Mouse (Mus musculus) hindbrain, embryonic 14.5 days (tissue): ENCODE results near the gene Slpi. TPM values are rescaled to one million over a fixed set of nuclear protein-coding genes. Genes with fewer than 3 reads are reported as not detected.

Experiments used
- ATAC-seq: fragments of 200-750 bp; cut with Nextera tagmentation; 2 replicates; pipeline ENCODE4 v1.8.0; 2017; ENCODE audit warnings: moderate number of reproducible peaks, mild to moderate bottlenecking, moderate TSS enrichment, moderate library complexity; ENCODE audit not compliant: low FRiP score
- DNase-seq: peaks from one replicate; pipeline ENCODE4 v3.0.0-alpha.2; 2015; ENCODE audit warnings: low spot score
- H3K27ac ChIP-seq: fragments of 300-500 bp; sonication (generic); 2 replicates; pipeline ENCODE4 v1.5.1; 2014; ENCODE audit warnings: mild to moderate bottlenecking, moderate library complexity
- H3K27me3 ChIP-seq: fragments of 300-500 bp; sonication (generic); 2 replicates; pipeline ENCODE4 v1.6.1; 2014; ENCODE audit warnings: mild to moderate bottlenecking, low read length, mixed read lengths; ENCODE audit not compliant: control insufficient read depth, insufficient read depth
- H3K36me3 ChIP-seq: fragments of 300-500 bp; sonication (generic); replicated peaks from 2 replicates; pipeline ENCODE4 v1.6.1; 2014; ENCODE audit not compliant: control insufficient read depth, insufficient read depth
- H3K4me1 ChIP-seq: fragments of 300-500 bp; sonication (generic); replicated peaks from 2 replicates; pipeline ENCODE4 v1.6.1; 2014; ENCODE audit warnings: antibody characterized with exemption, low read length, mixed read lengths; ENCODE audit not compliant: control insufficient read depth, insufficient read depth
- H3K4me2 ChIP-seq: fragments of 300-500 bp; sonication (generic); replicated peaks from 2 replicates; pipeline ENCODE4 v1.6.1; 2014; ENCODE audit warnings: mild to moderate bottlenecking, moderate library complexity
- H3K4me3 ChIP-seq: fragments of 300-500 bp; sonication (generic); replicated peaks from 2 replicates; pipeline ENCODE4 v1.5.1; 2014; ENCODE audit warnings: mild to moderate bottlenecking, low read length
- H3K9ac ChIP-seq: fragments of 300-500 bp; sonication (generic); 2 replicates; pipeline ENCODE4 v1.6.1; 2014
- H3K9me3 ChIP-seq: fragments of 300-500 bp; sonication (generic); 2 replicates; pipeline ENCODE4 v1.6.1; 2016; ENCODE audit warnings: low read length; ENCODE audit not compliant: control insufficient read depth
- WGBS: fragments of 180-500 bp; shearing (Covaris S2); extraction: QIAGEN DNeasy Blood & Tissue Kit; methylation state at CpG from one replicate; pipeline ENCODE4 v1.1.7; 2014; 5-methylcytosine and 5-hydroxymethylcytosine counted together
- polyA plus RNA-seq: library from polyadenylated mRNA; unstranded; fragments of >200 nt; fragmentation: Nextera tagmentation; extraction: Ambion mirVana; gene quantifications from 2 replicates; pipeline ENCODE4 v1.2.1, GENCODE M21; 2014

The Slpi gene
- polyA plus RNA-seq, 1 experiment from 2014 or later, result 0.62 TPM

GRCm38 (mm10) chr2:164405519-164405918 is 16.6 kb upstream of the Slpi start:
- peaks cover 100% of the 10 kb centered on the region for H3K27me3 ChIP-seq
- H3K27ac ChIP-seq, result no peak overlapping the region
- WGBS, result 41% methylated on average over 5 of the region's 5 CpGs
- H3K9me3 ChIP-seq, result no peaks in the 10 kb centered on the region
- no peak overlapping the region for H3K9ac ChIP-seq
- ATAC-seq (no peak), DNase-seq (no peak)
- no peak overlapping the region for H3K4me3 ChIP-seq
- H3K36me3 ChIP-seq, result no peaks in the 10 kb centered on the region
- H3K4me1 ChIP-seq, result peaks cover 5% of the 10 kb centered on the region; the same call in 1 of the 2 replicates
- no peak overlapping the region for H3K4me2 ChIP-seq

- H3K36me3 ChIP-seq, result no peaks in the 10 kb centered on the region
- ATAC-seq (no peak), DNase-seq (no peak)
- H3K4me3 ChIP-seq, result peak within 1 kb of the TSS; percentile 29
- H3K4me1 ChIP-seq, result peaks cover 5% of the 10 kb centered on the region; the same call in 1 of the 2 replicates
- H3K27me3 ChIP-seq, result peaks cover 100% of the 10 kb centered on the region
- H3K4me2 ChIP-seq, result peak within 1 kb of the TSS; percentile 52
- WGBS, result 9% methylated on average over 9 of the region's 9 CpGs
- H3K9me3 ChIP-seq, result no peaks in the 10 kb centered on the region
- peak within 1 kb of the TSS; percentile 36; the same call in 1 of the 2 replicates for H3K9ac ChIP-seq
- no peak within 1 kb of the TSS for H3K27ac ChIP-seq
Observed at GRCm38 (mm10) chr2:164405060-164405459, 16.2 kb upstream of the Slpi start, which contains the start of gene Matn4. Gene Matn4, minus strand, starts transcription at chr2:164405160.

GRCm38 (mm10) chr2:164404082-164404990 is 15.4 kb upstream of the Slpi start:
- peak overlapping the region; percentile 52 for H3K4me2 ChIP-seq
- H3K27ac ChIP-seq, result no peak overlapping the region
- peaks cover 100% of the 10 kb centered on the region for H3K27me3 ChIP-seq
- ATAC-seq (no peak), DNase-seq (no peak)
- peaks cover 5% of the 10 kb centered on the region; the same call in 1 of the 2 replicates for H3K4me1 ChIP-seq
- WGBS, result under 1% methylated on average over 48 of the region's 49 CpGs
- no peaks in the 10 kb centered on the region for H3K36me3 ChIP-seq
- peak overlapping the region; percentile 36; the same call in 1 of the 2 replicates for H3K9ac ChIP-seq
- no peaks in the 10 kb centered on the region for H3K9me3 ChIP-seq
- peak overlapping the region; percentile 29 for H3K4me3 ChIP-seq

GRCm38 (mm10) chr2:164403396-164404081 is 14.6 kb upstream of the Slpi start:
- Histone ChIP-seq H3K9me3 (no peaks in the 10 kb centered on the region), H3K4me2 (no peak overlapping the region; the same call in 1 of the 2 replicates), H3K27me3 (peaks cover 99% of the 10 kb centered on the region), H3K4me1 (peaks cover 5% of the 10 kb centered on the region; the same call in 1 of the 2 replicates), H3K36me3 (no peaks in the 10 kb centered on the region), H3K27ac (no peak overlapping the region), H3K9ac (no peak overlapping the region), H3K4me3 (no peak overlapping the region; the same call in 1 of the 2 replicates)
- WGBS, result 9% methylated on average over 14 of the region's 14 CpGs
- no peak for ATAC-seq
- DNase-seq, result no peak

- 4% methylated on average over 17 of the region's 17 CpGs for WGBS
- no peaks in the 10 kb centered on the region for H3K36me3 ChIP-seq
- DNase-seq (peak; percentile 64), ATAC-seq (no peak)
- no peak within 1 kb of the TSS; the same call in 1 of the 2 replicates for H3K4me3 ChIP-seq
- no peaks in the 10 kb centered on the region for H3K9me3 ChIP-seq
- H3K4me1 ChIP-seq, result peaks cover 5% of the 10 kb centered on the region; the same call in 1 of the 2 replicates
- no peak within 1 kb of the TSS; the same call in 1 of the 2 replicates for H3K4me2 ChIP-seq
- H3K27me3 ChIP-seq, result peaks cover 93% of the 10 kb centered on the region
- no peak within 1 kb of the TSS for H3K27ac ChIP-seq
- H3K9ac ChIP-seq, result no peak within 1 kb of the TSS
Observed at GRCm38 (mm10) chr2:164402906-164403305, 14.0 kb upstream of the Slpi start, which contains the start of gene Rbpjl. Gene Rbpjl, plus strand, starts transcription at chr2:164403141.

- Histone ChIP-seq H3K9ac (no peak overlapping the region), H3K9me3 (peaks cover 5% of the 10 kb centered on the region; the same call in 1 of the 2 replicates), H3K27ac (no peak overlapping the region), H3K36me3 (no peaks in the 10 kb centered on the region), H3K4me1 (no peaks in the 10 kb centered on the region; the same call in 1 of the 2 replicates), H3K4me2 (no peak overlapping the region), H3K27me3 (peaks cover 37% of the 10 kb centered on the region), H3K4me3 (no peak overlapping the region)
- DNase-seq, result no peak
- WGBS, result 74% methylated on average over 12 of the region's 12 CpGs
- no peak for ATAC-seq
Observed at GRCm38 (mm10) chr2:164396911-164397310, 8.0 kb upstream of the Slpi start.

GRCm38 (mm10) chr2:164396076-164396475 is 7.2 kb upstream of the Slpi start:
- peaks cover 5% of the 10 kb centered on the region; the same call in 1 of the 2 replicates for H3K9me3 ChIP-seq
- no peak overlapping the region for H3K27ac ChIP-seq
- H3K27me3 ChIP-seq, result peaks cover 29% of the 10 kb centered on the region
- no peaks in the 10 kb centered on the region; the same call in 1 of the 2 replicates for H3K4me1 ChIP-seq
- DNase-seq (no peak), ATAC-seq (no peak)
- no peak overlapping the region for H3K4me2 ChIP-seq
- H3K4me3 ChIP-seq, result no peak overlapping the region
- H3K9ac ChIP-seq, result no peak overlapping the region
- WGBS, result 92% methylated on average over 7 of the region's 7 CpGs
- no peaks in the 10 kb centered on the region for H3K36me3 ChIP-seq

- no peak for DNase-seq
- Histone ChIP-seq H3K9ac (no peak overlapping the region), H3K36me3 (no peaks in the 10 kb centered on the region), H3K27ac (no peak overlapping the region), H3K27me3 (0 out of 2 replicates have a peak, but pooled peaks cover 16% of the 10 kb centered on the region), H3K4me3 (no peak overlapping the region), H3K4me2 (no peak overlapping the region), H3K9me3 (peaks cover 7% of the 10 kb centered on the region; the same call in 1 of the 2 replicates), H3K4me1 (no peaks in the 10 kb centered on the region)
- ATAC-seq, result no peak
- WGBS, result 76% methylated on average over 29 of the region's 29 CpGs
Observed at GRCm38 (mm10) chr2:164393126-164393525, 4.2 kb upstream of the Slpi start.

GRCm38 (mm10) chr2:164389499-164389898 is 604 bp upstream of the Slpi start:
- H3K9ac ChIP-seq, result peak overlapping the region; percentile 47
- peak overlapping the region; percentile 58 for H3K4me2 ChIP-seq
- H3K27ac ChIP-seq, result no peak overlapping the region
- H3K36me3 ChIP-seq, result no peaks in the 10 kb centered on the region
- H3K9me3 ChIP-seq, result 0 out of 2 replicates have a peak, but pooled peaks cover 3% of the 10 kb centered on the region
- DNase-seq, result peak; percentile 89
- H3K4me1 ChIP-seq, result peaks cover 8% of the 10 kb centered on the region
- peak; percentile 72 for ATAC-seq
- H3K4me3 ChIP-seq, result peak overlapping the region; percentile 40
- under 1% methylated on average over 30 of the region's 30 CpGs for WGBS
- H3K27me3 ChIP-seq, result peaks cover 28% of the 10 kb centered on the region; the same call in 1 of the 2 replicates
